Mouse (Mus musculus) neural tube, embryonic 14.5 days (tissue): ENCODE results near the gene Slc6a17. TPM values are rescaled to one million over a fixed set of nuclear protein-coding genes. Genes with fewer than 3 reads are reported as not detected.

ENCODE experiments used
- ATAC-seq: fragments of 200-750 bp; cut with Nextera tagmentation; 2 replicates; pipeline ENCODE4 v1.8.0; 2017; ENCODE audit warnings: low read depth, mild to moderate bottlenecking, moderate TSS enrichment, moderate library complexity
- H3K27ac ChIP-seq: fragments of 300-500 bp; sonication (generic); 2 replicates; pipeline ENCODE4 v1.5.1; 2014; ENCODE audit warnings: low read depth, mild to moderate bottlenecking, control low read depth, low read length, moderate library complexity, mixed read lengths
- H3K27me3 ChIP-seq: fragments of 300-500 bp; sonication (generic); 2 replicates; pipeline ENCODE4 v1.6.1; 2014; ENCODE audit warnings: low read length; ENCODE audit not compliant: control insufficient read depth, insufficient read depth
- H3K36me3 ChIP-seq: fragments of 300-500 bp; sonication (generic); 2 replicates; pipeline ENCODE4 v1.6.1; 2014; ENCODE audit warnings: low read length, mixed read lengths; ENCODE audit not compliant: control insufficient read depth, insufficient read depth
- H3K4me1 ChIP-seq: fragments of 300-500 bp; sonication (generic); 2 replicates; pipeline ENCODE4 v1.6.1; 2014; ENCODE audit warnings: low read length; ENCODE audit not compliant: control insufficient read depth, insufficient read depth
- H3K4me2 ChIP-seq: fragments of 300-500 bp; sonication (generic); 2 replicates; pipeline ENCODE4 v1.6.1; 2014; ENCODE audit warnings: mild to moderate bottlenecking, low read depth, low read length, control low read depth
- H3K4me3 ChIP-seq: fragments of 300-500 bp; sonication (generic); 2 replicates; pipeline ENCODE4 v1.5.1; 2014; ENCODE audit warnings: low read depth, low read length, control low read depth, mixed read lengths
- H3K9ac ChIP-seq: fragments of 300-500 bp; sonication (generic); replicated peaks from 2 replicates; pipeline ENCODE4 v1.6.1; 2014; ENCODE audit warnings: low read depth, mild to moderate bottlenecking, control low read depth, low read length, mixed read lengths
- H3K9me3 ChIP-seq: fragments of 300-500 bp; sonication (generic); 2 replicates; pipeline ENCODE4 v1.6.1; 2016; ENCODE audit warnings: low read length; ENCODE audit not compliant: control insufficient read depth
- WGBS: fragments of 180-500 bp; shearing (Covaris S2); extraction: QIAGEN DNeasy Blood & Tissue Kit; methylation state at CpG from one replicate; pipeline ENCODE4 v1.1.7; 2014; 5-methylcytosine and 5-hydroxymethylcytosine counted together
- polyA plus RNA-seq: library from polyadenylated mRNA; unstranded; fragments of >200 nt; fragmentation: Nextera tagmentation; extraction: Ambion mirVana; gene quantifications from 2 replicates; pipeline ENCODE4 v1.2.1, GENCODE M21; 2014

The Slc6a17 gene
- polyA plus RNA-seq, 1 experiment from 2014 or later = 16.6 TPM

DNA sequence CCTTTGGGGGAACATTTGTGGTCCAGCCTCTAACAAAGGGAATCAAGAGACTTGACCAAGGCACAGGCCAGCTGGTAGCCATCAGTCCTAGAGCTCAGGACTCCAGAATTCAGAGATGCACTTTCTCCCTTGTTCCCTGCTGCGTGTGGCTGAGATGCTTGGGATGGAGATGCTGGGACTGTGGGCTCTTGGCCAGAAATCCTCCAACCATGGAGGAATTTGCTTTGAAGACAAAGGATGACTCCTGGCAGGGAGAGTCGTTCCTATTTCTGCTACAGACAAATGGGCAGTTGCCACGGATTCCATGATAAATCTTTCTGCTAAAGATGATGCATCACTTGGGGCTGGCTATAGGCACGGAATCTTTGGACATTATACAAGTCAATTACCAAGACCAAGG lies 15.7 kb upstream of the Slc6a17 start:
- Histone ChIP-seq H3K9me3 (no peaks in the 10 kb centered on the region), H3K4me1 (peaks cover 16% of the 10 kb centered on the region), H3K4me3 (no peak overlapping the region), H3K27me3 (no peaks in the 10 kb centered on the region), H3K36me3 (no peaks in the 10 kb centered on the region), H3K4me2 (no peak overlapping the region), H3K9ac (no peak overlapping the region), H3K27ac (no peak overlapping the region)
- no peak for ATAC-seq
- WGBS = 36% methylated on average over 4 of the region's 4 CpGs

DNA sequence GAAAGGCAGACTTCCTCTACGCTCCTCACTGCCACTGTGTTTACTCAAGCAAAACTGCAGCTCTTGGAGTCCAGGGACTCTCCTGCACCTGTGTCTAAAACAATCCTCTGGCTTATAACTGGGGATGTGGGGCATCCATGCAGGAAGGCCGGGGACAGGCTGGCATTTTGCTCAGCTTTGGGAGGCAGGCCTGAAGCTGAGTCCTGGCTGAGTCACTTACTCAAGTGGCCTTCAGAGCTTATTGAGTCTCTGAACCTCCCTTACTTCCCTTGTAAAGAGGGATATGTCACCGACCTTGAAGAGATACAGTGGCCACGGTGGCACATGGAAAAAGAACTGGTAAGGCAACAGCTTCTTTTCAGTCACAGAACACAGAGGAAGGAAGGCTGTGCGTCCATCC lies 12.8 kb upstream of the Slc6a17 start:
- H3K4me3 ChIP-seq = no peak overlapping the region
- H3K4me1 ChIP-seq = peaks cover 18% of the 10 kb centered on the region
- H3K27ac ChIP-seq = no peak overlapping the region
- no peak overlapping the region for H3K4me2 ChIP-seq
- no peaks in the 10 kb centered on the region for H3K27me3 ChIP-seq
- no peaks in the 10 kb centered on the region for H3K9me3 ChIP-seq
- WGBS = 84% methylated on average over 5 of the region's 5 CpGs
- no peaks in the 10 kb centered on the region for H3K36me3 ChIP-seq
- no peak overlapping the region for H3K9ac ChIP-seq
- ATAC-seq = no peak

DNA sequence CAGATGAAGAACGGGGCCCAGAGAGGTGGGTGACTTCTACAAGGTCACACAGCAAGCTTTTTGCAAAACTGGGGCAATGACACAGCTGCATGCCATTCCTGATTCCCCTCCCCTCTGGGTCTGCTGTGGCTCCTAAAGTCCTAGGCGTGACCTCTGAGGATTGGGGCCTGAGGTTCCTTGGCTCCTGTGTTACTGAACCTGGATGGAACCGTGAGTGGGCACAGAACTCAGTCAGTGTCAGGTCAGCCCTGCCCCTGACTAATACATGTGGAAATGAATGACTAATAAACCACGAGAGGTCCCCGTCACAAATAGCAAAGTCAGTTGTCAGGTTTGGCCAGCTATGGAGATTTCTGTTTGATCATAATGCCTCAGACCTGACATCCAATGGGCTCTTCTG lies 11.4 kb upstream of the Slc6a17 start:
- no peak overlapping the region for H3K9ac ChIP-seq
- WGBS = 71% methylated on average over 5 of the region's 5 CpGs
- no peaks in the 10 kb centered on the region for H3K27me3 ChIP-seq
- no peak overlapping the region for H3K4me3 ChIP-seq
- H3K4me2 ChIP-seq = no peak overlapping the region
- peak overlapping the region; percentile 85 for H3K27ac ChIP-seq
- ATAC-seq = peak; percentile 15; the same call in 1 of the 2 replicates
- no peaks in the 10 kb centered on the region for H3K9me3 ChIP-seq
- H3K4me1 ChIP-seq = peaks cover 18% of the 10 kb centered on the region
- no peaks in the 10 kb centered on the region for H3K36me3 ChIP-seq

DNA sequence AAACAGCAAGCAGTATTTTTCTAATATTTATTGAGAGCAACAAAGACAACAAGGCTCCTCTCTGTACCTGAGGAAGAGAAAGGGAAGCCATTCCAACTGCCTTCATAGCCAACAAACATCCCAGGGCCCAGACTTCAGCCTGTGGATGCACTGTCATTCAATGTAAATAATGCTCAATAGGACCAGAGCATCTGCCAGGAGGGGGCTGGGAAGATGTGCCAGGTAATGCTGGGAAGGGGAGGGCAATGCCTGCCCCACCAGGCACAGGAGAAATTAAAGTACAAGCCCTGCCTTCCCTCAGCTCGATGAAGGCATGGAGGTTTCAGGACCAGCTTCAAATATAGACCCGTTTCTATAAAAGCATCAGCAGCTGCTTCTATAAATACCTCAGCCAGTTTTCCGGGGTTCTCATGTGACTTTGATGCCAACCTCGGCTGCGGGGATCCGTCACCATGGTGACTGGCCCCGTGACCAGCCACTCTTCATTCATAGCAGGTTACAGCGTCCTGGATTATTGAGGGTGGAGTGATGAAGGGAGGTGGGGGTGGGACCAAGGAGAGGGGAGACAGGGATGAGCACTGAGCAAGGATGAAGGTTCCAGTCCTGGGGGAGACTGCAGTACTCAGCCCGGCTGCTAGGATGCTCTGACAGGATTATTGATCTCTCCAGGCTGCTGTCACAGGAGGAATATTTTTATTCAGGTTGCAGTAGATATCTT lies 10.7 kb upstream of the Slc6a17 start:
- 0 out of 2 replicates have a peak overlapping the region, but pooled peaks have one; percentile 25 for H3K9ac ChIP-seq
- H3K4me3 ChIP-seq = no peak overlapping the region
- peak overlapping the region; percentile 85 for H3K27ac ChIP-seq
- WGBS = 11% methylated on average over 9 of the region's 9 CpGs
- no peaks in the 10 kb centered on the region for H3K27me3 ChIP-seq
- H3K9me3 ChIP-seq = no peaks in the 10 kb centered on the region
- H3K36me3 ChIP-seq = no peaks in the 10 kb centered on the region
- peak; percentile 86 for ATAC-seq
- peaks cover 18% of the 10 kb centered on the region for H3K4me1 ChIP-seq
- peak overlapping the region; percentile 33 for H3K4me2 ChIP-seq

GRCm38 (mm10) chr3:107524547-107524946 lies 6.7 kb upstream of the Slc6a17 start:
- no peaks in the 10 kb centered on the region for H3K36me3 ChIP-seq
- no peak overlapping the region for H3K9ac ChIP-seq
- H3K4me1 ChIP-seq = peaks cover 16% of the 10 kb centered on the region
- no peaks in the 10 kb centered on the region; the same call in 1 of the 2 replicates for H3K27me3 ChIP-seq
- 41% methylated on average over 6 of the region's 6 CpGs for WGBS
- no peak overlapping the region for H3K27ac ChIP-seq
- no peak overlapping the region for H3K4me2 ChIP-seq
- no peaks in the 10 kb centered on the region for H3K9me3 ChIP-seq
- no peak overlapping the region for H3K4me3 ChIP-seq
- ATAC-seq = no peak

GRCm38 (mm10) chr3:107520931-107521330 lies 3.1 kb upstream of the Slc6a17 start:
- Histone ChIP-seq H3K9ac (no peak overlapping the region), H3K27ac (no peak overlapping the region), H3K4me1 (no peaks in the 10 kb centered on the region), H3K27me3 (peaks cover 26% of the 10 kb centered on the region), H3K4me3 (no peak overlapping the region), H3K9me3 (no peaks in the 10 kb centered on the region), H3K36me3 (no peaks in the 10 kb centered on the region), H3K4me2 (no peak overlapping the region)
- ATAC-seq = no peak
- 87% methylated on average over 5 of the region's 5 CpGs for WGBS

- H3K4me2 ChIP-seq = peak overlapping the region; percentile 91
- H3K27me3 ChIP-seq = peaks cover 29% of the 10 kb centered on the region
- H3K9me3 ChIP-seq = no peaks in the 10 kb centered on the region
- H3K27ac ChIP-seq = peak overlapping the region; percentile 70
- H3K4me3 ChIP-seq = peak overlapping the region; percentile 61
- 3% methylated on average over 53 of the region's 55 CpGs for WGBS
- ATAC-seq = peak; percentile 86
- peak overlapping the region; percentile 69 for H3K9ac ChIP-seq
- H3K36me3 ChIP-seq = no peaks in the 10 kb centered on the region
- H3K4me1 ChIP-seq = no peaks in the 10 kb centered on the region
These were observed 815 bp downstream of the Slc6a17 start for GRCm38 (mm10) chr3:107516776-107517630.

DNA sequence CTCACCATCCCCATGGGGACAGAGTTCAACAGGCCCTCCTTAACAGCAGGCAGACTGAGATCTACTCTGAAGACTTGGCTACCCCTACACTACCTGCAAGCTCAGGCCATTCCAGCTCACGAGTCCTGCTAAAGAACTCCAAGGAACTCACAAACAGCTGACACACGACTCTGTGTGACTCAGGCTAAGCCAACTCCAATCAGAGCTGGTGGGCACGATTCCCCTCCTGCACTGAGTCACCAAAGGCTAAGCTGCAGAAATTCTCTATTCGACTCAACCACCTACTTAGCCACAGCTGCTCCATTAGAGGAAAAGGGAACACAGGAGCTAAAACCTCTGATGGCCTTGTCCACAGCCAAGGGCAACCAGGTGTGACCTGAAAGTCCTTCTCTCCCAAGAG lies 1.8 kb downstream of the Slc6a17 start:
- ATAC-seq = no peak
- Histone ChIP-seq H3K9me3 (no peaks in the 10 kb centered on the region), H3K4me1 (no peaks in the 10 kb centered on the region), H3K27ac (no peak overlapping the region), H3K27me3 (peaks cover 29% of the 10 kb centered on the region), H3K4me3 (no peak overlapping the region), H3K36me3 (no peaks in the 10 kb centered on the region), H3K4me2 (no peak overlapping the region), H3K9ac (no peak overlapping the region)
- WGBS = 77% methylated on average over 4 of the region's 4 CpGs

- Histone ChIP-seq H3K4me1 (peaks cover 2% of the 10 kb centered on the region; the same call in 1 of the 2 replicates), H3K27me3 (peaks cover 4% of the 10 kb centered on the region; the same call in 1 of the 2 replicates), H3K9ac (no peak overlapping the region), H3K36me3 (no peaks in the 10 kb centered on the region), H3K9me3 (no peaks in the 10 kb centered on the region), H3K27ac (no peak overlapping the region), H3K4me3 (no peak overlapping the region), H3K4me2 (no peak overlapping the region)
- ATAC-seq = no peak
- WGBS = 84% methylated on average over 3 of the region's 3 CpGs
These were observed 6.4 kb downstream of the Slc6a17 start for GRCm38 (mm10) chr3:107511416-107511815.
